Mouse (Mus musculus): Measurements from ENCODE around the gene Megf11.

Gene Megf11

DNA sequence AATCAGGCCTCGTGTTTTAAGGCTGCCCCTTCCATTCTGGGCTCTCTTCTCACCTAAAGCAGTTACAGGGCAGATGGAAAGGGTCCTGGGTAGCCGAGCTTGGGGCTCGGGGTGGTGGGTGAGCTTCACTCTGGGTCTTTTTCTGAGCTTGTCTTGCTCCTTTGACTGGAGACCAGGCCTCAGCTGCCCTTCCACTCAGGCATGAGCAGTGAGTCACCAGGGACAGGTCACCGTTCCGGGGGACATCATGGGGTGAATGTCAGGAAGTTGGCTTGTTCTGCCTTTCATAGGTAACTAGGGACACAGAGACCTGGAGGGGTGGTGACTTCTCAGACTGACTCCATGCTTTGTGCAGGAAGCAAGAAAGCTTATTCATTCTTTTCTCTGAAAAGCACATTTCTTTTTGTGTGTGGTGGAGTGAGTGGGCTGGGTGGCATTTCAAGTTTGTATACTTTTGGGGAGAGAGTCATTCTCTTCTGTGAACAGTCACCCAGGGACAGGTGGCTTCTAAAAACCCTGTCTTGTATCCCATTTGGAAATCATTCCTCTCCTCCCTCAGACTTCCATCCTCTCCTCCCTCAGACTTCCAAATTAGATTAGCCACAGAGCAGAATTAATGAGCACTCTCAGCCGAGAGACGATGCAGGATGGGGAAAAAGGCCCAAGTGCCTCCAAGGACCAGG is 10.0 kb downstream of the Megf11 start:
- no peak for DNase-seq

DNA sequence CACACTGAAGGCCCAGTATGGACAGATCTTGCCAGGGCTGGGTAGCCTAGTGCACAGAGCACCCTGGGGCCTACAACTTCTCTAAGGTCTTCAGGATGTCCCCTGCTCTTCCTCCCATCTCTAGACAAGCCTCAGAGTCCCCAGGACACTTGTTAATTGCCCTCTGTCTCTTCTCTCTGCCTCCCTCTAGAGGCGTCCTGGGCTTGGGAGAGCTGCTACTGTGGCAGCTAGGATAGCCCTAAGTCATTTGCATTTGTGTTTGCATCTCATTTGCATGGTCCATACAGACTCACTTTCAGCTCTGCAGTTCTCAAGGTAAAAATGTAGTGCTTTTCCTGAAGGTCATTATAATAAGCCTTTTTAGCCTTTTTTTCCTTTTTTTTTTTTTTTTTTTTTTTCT is 11.7 kb downstream of the Megf11 start:
- peak; percentile 32 for DNase-seq

- no peak for DNase-seq
These were observed 13.7 kb downstream of the Megf11 start for GRCm38 (mm10) chr9:64399121-64399520.

- DNase-seq = no peak
These were observed 16.7 kb downstream of the Megf11 start for GRCm38 (mm10) chr9:64402141-64402540.

DNA sequence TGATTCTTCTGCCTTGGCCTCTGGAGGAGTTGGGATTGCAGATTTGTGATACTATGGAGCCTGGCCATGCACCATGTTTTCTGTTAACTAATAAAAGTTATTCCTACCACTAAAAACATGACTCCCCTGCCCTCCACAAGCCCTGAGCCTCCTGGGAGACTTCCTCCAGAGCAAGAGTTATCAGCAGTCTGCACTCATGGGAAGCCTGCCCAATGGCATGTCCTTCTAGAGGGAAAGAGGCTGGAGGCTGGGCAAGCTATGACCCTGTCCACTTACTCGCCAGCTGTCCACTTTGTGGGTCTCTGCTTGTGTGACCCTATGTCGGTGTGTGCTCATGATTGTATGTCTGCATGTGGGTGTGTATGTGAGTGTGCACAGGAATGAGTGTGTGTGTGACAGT is 21.4 kb downstream of the Megf11 start:
- no peak for DNase-seq

DNA sequence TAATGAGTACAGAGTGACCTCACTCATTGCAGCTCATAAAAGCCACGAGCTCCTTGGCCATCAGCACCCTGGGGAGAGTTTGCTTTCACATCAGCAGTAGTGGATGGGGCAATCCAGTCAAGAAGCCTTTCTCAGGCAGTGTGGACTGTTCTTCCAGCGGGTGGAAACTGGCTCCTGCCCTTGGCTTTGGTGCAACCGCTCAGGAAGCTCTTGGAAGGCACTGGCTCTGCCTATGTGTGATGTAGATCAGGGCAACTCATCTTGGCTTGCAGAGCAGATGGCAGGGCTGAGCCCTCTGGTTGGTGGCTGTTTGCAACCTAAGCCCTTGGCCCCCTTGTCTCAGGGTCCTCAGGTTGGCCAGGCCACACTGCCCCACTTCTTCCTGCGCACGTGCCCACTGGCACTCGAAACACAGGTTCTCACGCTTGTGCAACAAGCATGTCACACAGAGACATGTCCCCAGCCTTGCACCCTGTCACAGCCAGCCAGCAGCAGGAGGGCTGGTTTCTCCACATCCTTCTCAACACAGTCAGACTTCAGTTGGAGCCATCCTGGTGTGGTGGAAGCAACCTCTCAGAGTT is 22.1 kb downstream of the Megf11 start:
- no peak for DNase-seq

DNA sequence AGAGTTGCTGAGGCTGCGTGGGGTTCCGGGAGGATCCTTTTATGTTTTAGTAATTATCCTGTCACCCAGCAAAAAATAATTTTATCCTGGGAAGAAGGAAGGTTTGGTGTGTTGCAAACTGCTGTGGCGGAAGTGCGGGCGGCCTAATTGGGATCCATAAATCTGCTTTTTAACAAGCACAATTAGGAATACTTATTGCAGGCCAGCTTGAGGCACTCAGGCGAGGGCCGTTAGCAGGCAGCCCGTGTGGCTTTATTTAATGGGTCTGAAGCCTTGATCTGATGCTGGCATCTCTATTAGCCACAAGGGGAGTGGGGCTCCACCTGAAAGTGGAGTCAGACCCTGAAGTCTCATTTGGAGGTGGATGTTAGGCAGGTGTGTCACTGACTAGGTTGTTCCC is 23.4 kb downstream of the Megf11 start:
- DNase-seq = no peak

DNA sequence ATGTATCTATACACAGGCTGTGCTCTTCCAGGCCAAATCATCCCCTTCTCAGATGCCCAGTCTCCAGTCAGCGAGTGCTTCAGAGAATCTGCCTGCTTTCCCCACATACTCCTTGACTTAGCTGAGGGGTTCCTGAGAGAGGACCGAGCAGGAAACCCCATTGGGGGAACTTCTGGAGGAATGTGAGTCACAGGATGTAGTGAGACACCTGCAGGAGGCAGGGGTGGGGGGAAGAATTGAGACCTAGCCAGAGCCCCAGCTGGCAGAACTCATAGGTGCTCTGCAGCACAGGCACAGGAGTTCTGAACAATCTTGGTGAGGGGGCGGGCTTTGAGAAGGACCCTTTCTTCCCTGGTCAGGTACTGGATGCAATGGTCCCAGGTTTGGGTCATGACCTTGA is 35.0 kb downstream of the Megf11 start:
- DNase-seq = no peak

- no peak for DNase-seq
These were observed 36.7 kb downstream of the Megf11 start for GRCm38 (mm10) chr9:64421986-64422616.

DNA sequence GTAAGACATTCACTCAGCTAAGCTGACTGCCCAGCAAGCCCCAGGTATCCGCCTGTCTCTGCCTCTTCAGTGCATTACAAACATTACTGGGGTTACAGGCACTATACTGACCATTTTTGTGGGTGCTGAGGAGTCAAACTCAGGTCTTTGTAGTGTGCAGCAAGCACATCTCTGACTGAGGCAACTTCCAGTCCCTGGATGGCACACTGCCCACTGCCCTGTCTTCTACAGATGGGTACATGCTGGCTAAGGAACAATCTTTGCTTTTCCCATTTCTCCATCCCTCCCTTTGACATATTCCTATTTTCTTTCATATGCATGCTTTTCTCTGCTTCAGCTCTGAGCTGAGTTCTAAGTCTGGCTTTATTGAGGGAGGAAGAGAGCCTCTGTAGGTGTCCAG is 38.5 kb downstream of the Megf11 start:
- no peak for DNase-seq

GRCm38 (mm10) chr9:64436121-64436520 is 50.7 kb downstream of the Megf11 start:
- no peak for DNase-seq

DNA sequence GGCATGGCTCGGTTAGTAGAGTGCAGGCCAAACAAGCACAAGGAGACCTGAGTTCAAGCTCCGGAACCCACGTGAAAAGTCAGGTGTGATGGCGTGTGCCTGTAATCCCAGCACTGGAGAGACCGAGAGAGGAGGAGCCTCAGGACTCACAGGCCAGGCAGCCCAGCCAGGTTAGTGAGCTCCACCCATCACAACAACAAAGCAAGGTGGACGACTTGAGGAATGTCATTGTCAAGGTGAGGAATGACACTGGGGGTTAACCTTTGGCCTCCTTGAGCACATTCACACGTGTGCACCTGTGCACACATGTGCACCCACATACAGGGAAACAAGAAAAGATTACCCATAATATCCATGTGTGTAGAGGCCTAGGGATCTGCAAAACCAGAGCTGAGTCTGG is 54.7 kb downstream of the Megf11 start:
- DNase-seq = no peak

GRCm38 (mm10) chr9:64445981-64446380 is 60.6 kb downstream of the Megf11 start:
- no peak for DNase-seq

GRCm38 (mm10) chr9:64447070-64447469 is 61.6 kb downstream of the Megf11 start:
- DNase-seq = no peak

GRCm38 (mm10) chr9:64447522-64447921 is 62.1 kb downstream of the Megf11 start:
- DNase-seq = peak; percentile 24

DNA sequence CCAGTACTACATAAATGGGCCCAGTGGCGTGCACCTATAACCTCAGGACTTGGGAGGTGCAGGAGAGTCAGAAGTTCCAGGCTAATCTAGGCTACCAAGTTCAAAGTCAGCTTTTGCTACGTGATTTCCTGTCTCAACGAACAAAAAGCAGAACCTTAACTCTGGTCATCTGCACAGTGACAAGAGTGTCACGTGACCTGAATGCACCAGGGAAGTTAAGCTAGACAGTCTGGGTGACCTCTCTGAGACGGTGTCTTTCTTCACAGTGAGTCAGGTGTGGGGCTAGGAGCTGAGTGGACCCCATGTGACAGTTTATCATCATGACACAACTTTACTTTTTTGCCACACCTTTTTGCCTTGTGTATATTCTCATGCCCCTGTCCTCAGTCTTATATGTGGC is 67.3 kb downstream of the Megf11 start:
- DNase-seq = no peak

DNA sequence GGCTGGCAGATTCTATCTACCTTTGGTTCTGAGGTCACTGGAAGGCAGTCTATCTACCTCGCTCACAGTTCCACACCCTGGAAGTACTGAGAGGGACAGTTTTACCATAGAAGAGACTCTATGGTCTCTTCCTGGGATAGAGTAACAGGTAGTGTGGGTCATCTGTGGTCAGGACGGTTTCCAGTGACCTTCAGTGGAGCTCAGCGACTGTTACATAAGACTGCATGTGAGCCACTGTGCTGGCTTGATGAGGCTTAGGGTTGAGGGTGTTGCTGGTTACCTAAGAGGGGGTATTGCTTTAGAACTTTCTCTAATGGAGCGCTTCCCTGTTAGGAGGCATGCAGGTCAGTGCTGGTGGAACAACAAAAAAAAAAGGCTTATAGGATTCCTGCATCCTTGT is 68.8 kb downstream of the Megf11 start:
- DNase-seq = peak; percentile 14

- DNase-seq = no peak
These were observed 70.5 kb downstream of the Megf11 start for GRCm38 (mm10) chr9:64455910-64456309.

DNA sequence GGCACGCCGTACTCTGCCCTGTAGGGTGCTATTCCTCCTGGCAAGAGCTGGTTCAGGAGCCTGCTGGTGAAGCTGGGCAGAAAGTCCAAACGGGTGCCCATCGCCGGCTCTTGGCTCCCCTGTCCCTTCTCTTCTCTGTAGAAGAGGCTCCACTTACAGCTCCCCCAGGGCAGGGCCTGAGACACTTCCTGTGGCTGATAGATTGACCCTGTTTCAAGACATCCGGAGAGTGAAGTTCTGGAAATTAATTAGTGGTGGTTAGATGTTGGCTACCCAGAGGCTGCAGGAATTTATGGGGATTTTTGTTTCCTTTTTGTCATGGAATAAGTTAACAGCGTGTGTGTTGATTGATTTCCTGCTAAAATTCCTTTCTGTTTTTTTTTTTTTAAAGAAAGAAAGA is 72.2 kb downstream of the Megf11 start:
- no peak for DNase-seq

DNA sequence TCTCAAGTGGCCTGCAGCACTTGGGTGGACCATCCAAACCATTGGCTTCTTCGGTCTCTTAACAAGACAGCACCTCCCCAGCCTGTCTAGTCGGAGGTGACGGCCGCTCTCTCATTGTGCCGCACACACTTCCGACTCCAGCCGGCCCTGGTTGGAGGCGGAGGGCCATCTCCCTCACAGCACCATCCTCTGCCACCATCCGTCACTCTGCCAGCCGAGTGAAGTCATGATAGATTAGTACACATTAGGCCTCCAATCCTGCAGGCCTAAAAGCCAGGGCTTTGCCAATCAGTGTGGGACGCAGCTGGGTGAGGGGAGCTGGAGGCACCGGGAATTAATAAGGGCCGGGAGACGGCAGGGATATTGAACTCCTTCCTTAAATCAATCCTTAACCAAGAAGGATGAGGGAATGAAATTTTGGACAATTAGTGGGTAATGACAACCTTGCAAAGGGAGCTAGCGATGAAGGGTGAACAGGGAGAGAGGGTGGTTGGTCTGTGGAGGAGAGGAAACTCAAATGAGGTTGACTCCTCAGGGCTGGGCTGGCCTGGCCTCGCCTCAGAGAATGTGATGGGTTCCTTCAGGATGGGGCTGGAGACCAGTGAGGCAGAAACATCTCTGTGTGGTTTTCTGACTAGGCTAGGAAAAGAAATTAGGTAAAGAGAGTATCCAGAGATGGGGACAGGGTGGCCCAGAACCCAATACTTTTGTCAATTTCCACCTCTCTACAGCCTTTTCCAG is 76.3 kb downstream of the Megf11 start:
- no peak for DNase-seq

DNA sequence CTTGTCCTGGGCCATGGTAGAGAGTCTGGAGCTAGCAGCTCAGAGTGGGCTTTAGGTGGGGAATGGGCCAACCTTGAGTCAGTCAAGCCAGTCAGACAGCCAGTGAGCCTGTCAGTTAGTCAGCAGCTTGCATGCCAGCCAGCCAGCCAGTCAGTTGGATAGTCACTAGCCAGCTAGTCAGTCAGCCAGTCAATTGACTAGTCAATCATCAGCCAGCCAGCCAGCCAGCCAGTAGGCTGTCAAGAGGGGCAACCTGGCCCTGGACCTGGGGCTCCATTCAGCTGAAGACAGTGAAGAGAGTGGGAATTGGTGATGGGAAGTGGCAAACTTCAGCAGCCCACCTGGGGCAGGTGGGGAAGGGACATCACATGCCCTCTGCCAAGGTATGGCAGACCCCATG is 77.4 kb downstream of the Megf11 start:
- peak; percentile 35 for DNase-seq

- DNase-seq = peak; percentile 21
These were observed 80.7 kb downstream of the Megf11 start for GRCm38 (mm10) chr9:64466090-64466489.

- DNase-seq = no peak
These were observed 81.1 kb downstream of the Megf11 start for GRCm38 (mm10) chr9:64466564-64466963.

GRCm38 (mm10) chr9:64470806-64471205 is 85.4 kb downstream of the Megf11 start:
- DNase-seq = no peak
